Mouse (Mus musculus): Measurements from ENCODE around the gene Ldhal6b.

Gene Ldhal6b

GRCm38 (mm10) chr17:5416518-5416917, 2.0 kb downstream of the Ldhal6b start:
- ChIA-PET CTCF (interaction anchor here in 1 of 4 experiments (0.6 to 3.4 kb wide), 2 partner anchors 14 to 222 kb away, joined by 3 to 9 read pairs; no protein-coding TSS in a partner anchor), POLR2A (interaction anchor here in 3 of 4 experiments (0.8 to 1.8 kb wide), 6 partner anchors 9 to 24 kb away, joined by 3 to 11 read pairs (median 4); partner anchors contain the start of gene Tmem242 (in 1 of the 3))

DNA sequence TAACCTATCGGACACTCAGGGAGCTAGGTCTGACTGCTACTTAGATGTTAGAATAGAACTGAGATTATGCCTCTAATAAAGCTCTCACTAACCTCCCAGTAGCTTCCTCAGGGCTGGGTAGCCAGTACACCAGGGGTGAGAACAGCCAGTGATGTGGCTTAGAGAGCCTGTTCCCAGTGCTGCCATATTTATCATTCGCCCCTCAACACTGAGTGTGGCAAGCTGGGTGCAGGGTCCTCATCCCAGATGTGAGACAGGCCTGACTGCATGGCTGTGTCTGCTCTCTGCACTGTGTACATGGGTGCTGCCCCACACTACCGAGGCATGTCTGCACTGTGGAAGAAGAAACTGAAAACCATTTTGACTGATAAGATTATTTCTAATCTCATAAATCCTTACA, 4.5 kb downstream of the Ldhal6b start:
- POLR2A ChIA-PET, result interaction anchor here in 2 of 4 experiments (0.9 to 1.8 kb wide), 4 partner anchors 9 to 26 kb away, joined by 3 to 8 read pairs (median 4); partner anchors contain the start of gene Tmem242 (in 1 of the 2)

DNA sequence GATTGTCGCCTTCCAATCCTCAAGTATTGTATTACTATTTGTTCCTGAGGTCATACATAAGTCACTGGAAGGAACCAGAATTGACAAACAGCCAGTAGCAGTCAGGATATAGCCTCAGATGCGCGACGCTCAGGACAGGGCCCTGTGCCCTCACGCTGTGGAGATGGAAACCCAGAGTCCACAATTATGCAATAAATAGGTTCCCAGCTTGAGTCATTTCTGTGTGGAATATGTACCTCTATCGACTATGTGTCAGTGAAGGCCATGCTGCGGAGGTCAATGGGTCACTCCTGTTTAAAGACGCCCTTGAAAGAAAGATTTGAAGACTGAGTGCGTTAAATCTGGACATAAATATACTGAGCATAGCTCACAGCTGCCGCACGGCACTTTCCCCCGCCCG, 5.2 kb downstream of the Ldhal6b start:
- POLR2A ChIA-PET, result interaction anchor here in 3 of 4 experiments (0.9 to 1.8 kb wide), 6 partner anchors 11 to 360 kb away, joined by 3 to 9 read pairs (median 4); partner anchors contain the start of gene Tmem242 (in 2 of the 3)
- CTCF ChIA-PET, result interaction anchor here in 3 of 4 experiments (0.9 to 3.8 kb wide), 5 partner anchors 11 to 16 kb away, joined by 3 to 22 read pairs (median 3); no protein-coding TSS in a partner anchor

More for the DNA sequence above, 4.5 kb downstream of the Ldhal6b start:
- CTCF ChIA-PET, result interaction anchor here in 3 of 4 experiments (1.0 to 3.8 kb wide), 3 partner anchors 12 to 16 kb away, joined by 3 to 22 read pairs (median 9); no protein-coding TSS in a partner anchor

- CTCF ChIA-PET, result interaction anchor here (0.6 to 3.8 kb wide), 8 partner anchors 10 to 17 kb away, joined by 3 to 22 read pairs (median 4); no protein-coding TSS in a partner anchor
- POLR2A ChIA-PET, result interaction anchor here in 3 of 4 experiments (1.2 to 1.4 kb wide), 4 partner anchors 10 to 360 kb away, joined by 3 to 9 read pairs (median 5); partner anchors contain the start of gene Tmem242 (in 2 of the 3)
Observed at GRCm38 (mm10) chr17:5412740-5413139, 5.8 kb downstream of the Ldhal6b start.

DNA sequence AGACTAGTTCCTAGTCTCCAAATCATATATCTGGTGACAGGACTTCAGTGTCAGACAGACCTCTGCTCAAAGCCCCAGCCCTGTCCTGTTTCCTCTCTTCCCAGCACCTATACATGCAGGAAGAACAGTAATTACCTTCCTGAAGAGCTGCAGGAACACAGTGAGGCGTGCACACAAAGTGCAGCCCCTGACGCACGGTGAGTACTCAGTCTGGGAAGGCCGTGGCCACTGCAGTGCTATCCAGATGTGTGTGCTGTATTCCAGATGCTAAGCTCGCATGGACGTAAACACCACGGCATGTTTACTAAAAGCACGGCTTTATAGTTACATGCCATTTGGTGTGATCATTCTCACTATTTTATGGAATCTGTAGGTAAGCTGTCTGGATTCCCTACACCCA, 6.3 kb downstream of the Ldhal6b start:
- POLR2A ChIA-PET, result interaction anchor here in 2 of 4 experiments (1.2 to 1.4 kb wide), 3 partner anchors 10 to 359 kb away, joined by 3 to 9 read pairs (median 6); partner anchors contain the start of gene Tmem242 (in 1 of the 2)

GRCm38 (mm10) chr17:5411205-5411604, 7.4 kb downstream of the Ldhal6b start:
- POLR2A ChIA-PET, result no interaction called here
- CTCF ChIA-PET, result no interaction called here

More for the DNA sequence above, 6.3 kb downstream of the Ldhal6b start:
- CTCF ChIA-PET, result interaction anchor here (0.6 to 3.8 kb wide), 8 partner anchors 9 to 17 kb away, joined by 3 to 22 read pairs (median 4); no protein-coding TSS in a partner anchor

DNA sequence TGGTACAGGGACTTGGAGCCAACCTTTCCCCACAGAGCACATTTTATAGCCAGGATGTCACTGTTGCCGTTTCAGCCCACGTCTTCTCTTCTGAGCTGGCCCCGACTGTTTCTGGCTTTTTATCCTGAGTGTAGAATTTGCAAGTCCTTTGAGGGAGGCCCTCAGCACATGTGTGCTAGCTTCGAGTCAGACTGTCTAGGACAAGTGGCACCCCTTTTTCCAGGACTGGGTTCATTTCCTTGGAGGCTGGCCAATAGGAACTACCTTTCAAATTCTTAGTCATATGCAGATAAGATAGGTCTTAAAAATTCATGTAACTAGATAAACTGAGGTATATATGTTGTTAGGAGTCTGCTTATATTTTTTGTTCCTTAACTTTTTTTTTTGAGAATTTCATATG, 8.2 kb downstream of the Ldhal6b start:
- CTCF ChIA-PET, result no interaction called here
- POLR2A ChIA-PET, result interaction anchor here in 1 of 4 experiments (0.6 kb wide), 1 partner anchor 423 kb away, joined by 3 read pairs; no protein-coding TSS in a partner anchor

DNA sequence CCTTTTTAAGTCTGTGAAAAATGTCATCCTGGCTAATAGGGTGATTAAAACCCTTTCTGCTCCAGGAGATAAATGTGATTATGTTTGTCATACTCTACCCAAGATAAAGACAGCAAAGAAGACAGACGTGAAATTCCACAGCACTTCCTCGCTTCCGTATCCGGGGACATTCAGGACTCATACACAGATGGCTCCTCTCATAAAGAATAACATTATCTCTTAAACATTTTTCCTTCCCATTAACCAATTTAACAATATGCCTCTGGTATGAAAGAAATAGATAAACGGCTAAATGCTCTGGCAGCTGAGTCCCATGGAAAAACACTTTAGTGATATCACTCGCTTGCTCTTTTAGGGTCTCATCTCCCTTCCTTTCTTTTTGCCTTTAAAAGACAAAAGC, 11.5 kb downstream of the Ldhal6b start:
- ChIA-PET POLR2A (interaction anchor here in 2 of 4 experiments (0.9 to 2.9 kb wide), 5 partner anchors 8 to 33 kb away, joined by 3 to 11 read pairs (median 3); partner anchors contain the start of gene Tmem242 (in 1 of the 2)), CTCF (interaction anchor here in 2 of 4 experiments (1.1 to 6.4 kb wide), 5 partner anchors 9 to 34 kb away, joined by 4 to 41 read pairs (median 6); no protein-coding TSS in a partner anchor)

DNA sequence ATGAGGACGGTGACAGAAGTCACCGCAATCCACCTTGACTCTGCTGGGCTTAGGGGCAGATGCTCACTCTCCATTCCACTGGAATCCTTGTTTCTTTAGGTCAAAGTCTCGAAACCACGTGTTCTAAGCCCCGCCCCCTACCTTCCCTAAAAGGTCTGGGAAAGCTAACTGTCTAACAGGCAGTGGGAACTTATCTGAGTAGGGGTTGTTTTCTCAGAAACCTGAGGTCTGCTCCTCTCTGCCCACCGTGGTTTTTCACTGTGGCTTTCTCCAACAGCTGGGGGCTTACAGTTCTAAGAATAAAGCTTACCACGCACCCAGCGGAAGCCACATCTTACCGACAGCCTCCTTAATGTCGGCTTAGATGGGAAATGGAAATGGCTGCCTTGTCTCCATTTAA, 12.0 kb downstream of the Ldhal6b start:
- CTCF ChIA-PET, result interaction anchor here in 2 of 4 experiments (0.6 to 6.4 kb wide), 4 partner anchors 9 to 34 kb away, joined by 5 to 41 read pairs (median 12); partner anchors contain the start of gene Tmem242 (in 1 of the 2)
- POLR2A ChIA-PET, result interaction anchor here in 3 of 4 experiments (0.6 to 2.9 kb wide), 8 partner anchors 9 to 290 kb away, joined by 3 to 11 read pairs (median 4); partner anchors contain the start of gene Tmem242 (in 1 of the 3)

GRCm38 (mm10) chr17:5403885-5404284, 14.7 kb downstream of the Ldhal6b start:
- ChIA-PET POLR2A (interaction anchor here in 3 of 4 experiments (0.5 to 1.7 kb wide), 7 partner anchors 10 to 1941 kb away, joined by 3 to 8 read pairs (median 4); partner anchors contain the start of gene Tmem242 (in 1 of the 3)), CTCF (interaction anchor here in 3 of 4 experiments (0.5 to 6.4 kb wide), 6 partner anchors 10 to 309 kb away, joined by 3 to 41 read pairs (median 6); no protein-coding TSS in a partner anchor)

GRCm38 (mm10) chr17:5402624-5403023, 15.9 kb downstream of the Ldhal6b start:
- ChIA-PET CTCF (interaction anchor here (0.6 to 6.4 kb wide), 29 partner anchors 9 to 512 kb away, joined by 3 to 41 read pairs (median 4); partner anchors contain the start of gene Tmem242 (in 1 of the 4)), POLR2A (interaction anchor here (0.6 to 1.2 kb wide), 5 partner anchors 10 to 63 kb away, joined by 3 to 6 read pairs (median 3); no protein-coding TSS in a partner anchor)

GRCm38 (mm10) chr17:5402069-5402468, 16.5 kb downstream of the Ldhal6b start:
- ChIA-PET CTCF (interaction anchor here (0.5 to 6.4 kb wide), 33 partner anchors 8 to 1288 kb away, joined by 3 to 41 read pairs (median 4); partner anchors contain the start of gene Tmem242 (in 2 of the 4)), POLR2A (interaction anchor here (0.5 to 1.2 kb wide), 7 partner anchors 11 to 210 kb away, joined by 3 to 6 read pairs (median 3); no protein-coding TSS in a partner anchor)

- ChIA-PET POLR2A (interaction anchor here in 2 of 4 experiments (0.5 to 1.2 kb wide), 7 partner anchors 28 to 210 kb away, joined by 3 to 4 read pairs (median 3); no protein-coding TSS in a partner anchor), CTCF (interaction anchor here (0.5 to 2.7 kb wide), 24 partner anchors 11 to 1287 kb away, joined by 3 to 16 read pairs (median 4); partner anchors contain the start of gene Tmem242 (in 2 of the 4))
Observed at GRCm38 (mm10) chr17:5401288-5401687, 17.3 kb downstream of the Ldhal6b start.

- CTCF ChIA-PET, result interaction anchor here in 3 of 4 experiments (0.6 to 4.0 kb wide), 6 partner anchors 9 to 427 kb away, joined by 4 to 20 read pairs (median 10); no protein-coding TSS in a partner anchor
- POLR2A ChIA-PET, result interaction anchor here in 1 of 4 experiments (1.0 to 1.1 kb wide), 2 partner anchors 29 to 39 kb away, joined by 3 to 4 read pairs; partner anchors contain the start of gene Tmem242
Observed at GRCm38 (mm10) chr17:5400435-5401090, 18.0 kb downstream of the Ldhal6b start.

DNA sequence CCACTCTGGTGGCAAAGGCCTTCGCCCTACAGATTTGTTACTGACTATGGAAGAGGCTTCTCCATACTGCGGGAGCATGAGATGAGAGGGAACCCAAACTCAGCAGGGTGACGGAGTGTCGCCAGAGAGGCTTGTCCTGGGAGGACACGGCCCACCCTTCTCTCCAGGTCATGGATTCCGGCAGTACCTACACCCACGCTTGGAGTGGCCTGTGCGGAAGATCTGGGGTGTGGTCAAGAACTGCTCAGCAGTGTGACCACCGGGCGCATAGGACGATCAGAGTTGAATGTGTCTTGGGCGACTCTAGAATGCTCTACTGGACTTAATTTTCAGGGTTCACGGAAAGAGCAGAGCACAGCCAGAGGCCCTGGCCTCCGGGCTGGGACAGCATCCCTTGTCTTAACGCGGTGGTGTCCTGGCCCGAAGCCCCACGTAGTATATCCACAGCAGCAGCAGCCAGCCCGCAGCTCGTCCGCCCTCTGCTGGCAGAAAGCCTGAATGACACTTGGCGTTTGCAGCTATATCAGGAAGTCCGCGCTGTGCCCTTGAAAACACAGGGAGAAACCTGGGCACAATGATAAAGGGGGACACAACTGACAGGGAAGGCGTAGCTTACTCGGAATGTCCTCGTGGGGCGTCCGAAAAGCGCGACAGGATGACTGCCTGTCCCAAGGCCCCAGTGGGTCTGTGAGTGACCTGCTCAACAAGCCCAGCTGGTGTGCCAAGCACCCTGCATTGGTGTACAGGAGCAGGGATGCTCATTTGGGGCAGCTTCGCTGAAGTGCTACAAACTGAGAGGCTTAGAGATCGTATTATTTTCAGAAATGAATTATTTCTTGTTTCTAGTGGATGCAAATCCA, 21.2 kb downstream of the Ldhal6b start:
- CTCF ChIA-PET, result interaction anchor here (0.6 to 4.0 kb wide), 25 partner anchors 9 to 450 kb away, joined by 3 to 20 read pairs (median 4); no protein-coding TSS in a partner anchor
- POLR2A ChIA-PET, result interaction anchor here in 3 of 4 experiments (0.6 to 1.3 kb wide), 3 partner anchors 9 to 56 kb away, joined by 3 to 4 read pairs (median 3); no protein-coding TSS in a partner anchor

GRCm38 (mm10) chr17:5396213-5396612, 22.4 kb downstream of the Ldhal6b start:
- POLR2A ChIA-PET, result interaction anchor here in 1 of 4 experiments (0.6 kb wide), 1 partner anchor 264 kb away, joined by 3 read pairs; no protein-coding TSS in a partner anchor
- CTCF ChIA-PET, result interaction anchor here in 3 of 4 experiments (0.7 to 2.6 kb wide), 4 partner anchors 33 to 125 kb away, joined by 3 to 13 read pairs (median 4); no protein-coding TSS in a partner anchor

Data from embryonic stem cell, embryonic (primary cell).